Mouse (Mus musculus) erythroblast, embryonic 14.5 days (primary cell): ENCODE results near the gene Ntrk1.
"Not testable (repeated sequence)": the region's sequence is repeated elsewhere in the genome, so short reads cannot be mapped to it uniquely, and the experiment has no call there.

ENCODE experiments used
- GATA1 ChIP-seq: IDR thresholded peaks from 2 replicates; pipeline ENCODE4 v1.6.1; 2012; ENCODE audit warnings: low read length, inconsistent platforms, mixed read lengths
- TAL1 ChIP-seq: IDR thresholded peaks from 3 replicates; pipeline ENCODE4 v1.6.1; 2012; ENCODE audit warnings: low read length, inconsistent platforms, mixed read lengths

GRCm38 (mm10) chr3:87824206-87824605 is 29.2 kb upstream of the Ntrk1 start, which contains the start of gene Pear1:
- TF ChIP-seq TAL1, GATA1: not testable (repeated sequence)
